Mouse (Mus musculus): ENCODE measurements around the gene Dgkg. TPM values are rescaled to one million over a fixed set of nuclear protein-coding genes. Genes with fewer than 3 reads are reported as not detected.

Gene Dgkg
- total RNA-seq (2014; rRNA removed; ENCODE audit: low replicate concordance) (0.08 TPM in 1 of 2 replicates, not detected in the other), polyA plus RNA-seq (2015; fragmentation: Nextera tagmentation; extraction: Ambion mirVana) (0.37 and 0.44 TPM in 2 replicates)

DNA sequence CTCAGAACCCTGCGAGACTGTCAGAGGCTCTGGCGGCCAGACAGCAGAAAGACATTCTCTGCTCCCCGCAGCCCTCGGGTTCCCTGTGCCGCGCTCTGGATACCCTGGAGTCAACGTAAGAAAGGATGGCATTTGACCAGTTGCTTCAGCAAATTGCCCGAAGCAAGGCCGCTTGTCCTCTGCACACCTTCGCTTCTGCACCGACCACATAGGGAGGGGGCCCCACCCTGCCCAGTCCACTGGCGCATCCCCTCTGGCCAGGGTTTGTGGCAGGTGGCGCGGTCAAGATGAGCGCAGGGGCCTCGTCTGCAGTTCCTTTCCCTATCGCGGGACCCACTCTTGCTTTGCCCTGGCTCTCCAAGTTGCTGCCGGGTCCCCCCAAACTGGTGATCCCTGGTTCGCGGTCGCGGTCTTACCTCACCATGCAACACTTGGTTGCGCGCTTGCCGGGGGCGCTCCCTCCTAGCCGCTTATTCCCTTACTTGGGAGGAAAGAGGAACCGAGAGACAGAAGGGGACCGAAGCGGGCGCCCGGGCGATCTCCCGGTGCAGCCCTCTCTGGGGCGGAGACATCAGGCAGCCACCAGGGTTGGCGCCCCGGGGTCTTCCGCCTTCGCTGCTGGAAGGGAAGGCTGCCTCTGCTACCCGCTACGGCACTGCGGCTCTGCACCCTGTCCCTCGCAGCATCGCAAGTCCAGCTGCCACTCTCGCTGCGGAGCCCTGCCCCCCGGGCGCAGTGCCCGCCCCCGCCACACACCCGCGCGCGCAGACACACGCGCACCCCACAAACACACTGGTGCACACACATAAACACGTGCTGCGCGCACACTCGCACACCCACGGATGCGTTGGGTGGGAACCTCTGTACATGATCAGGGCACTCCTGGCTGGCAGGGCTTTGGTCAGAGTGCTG is at the start of gene Dgkg:
TSS of gene Dgkg (minus strand) at position 689 of the 912 bp plus-strand sequence.
- H3K36me3 ChIP-seq (replicated peaks; ENCODE audit: control insufficient read depth, insufficient read depth, low read length), result no peaks in the 10 kb centered on the region
- H3K4me2 ChIP-seq (ENCODE audit: low read depth, low read length), result peak within 1 kb of the TSS; percentile 75
- TF ChIP-seq CTCF (IDR thresholded peaks at IDR 0.05; ENCODE audit: low read depth), result no peak
- TF ChIP-seq EP300 (IDR thresholded peaks at IDR 0.05; ENCODE audit: low read depth), result no peak
- peaks cover 4% of the 10 kb centered on the region; the same call in 1 of the 2 replicates for H3K4me1 ChIP-seq (ENCODE audit: control insufficient read depth, insufficient read depth)
- ATAC-seq (ENCODE audit: insufficient read depth, low read depth) (peak; percentile 30; the same call in 1 of the 2 replicates), DNase-seq (ENCODE audit: low spot score) (no peak)
- H3K9ac ChIP-seq (replicated peaks; ENCODE audit: low read depth, low read length), result peak within 1 kb of the TSS; percentile 13; the same call in 1 of the 2 replicates
- H3K27me3 ChIP-seq (ENCODE audit: control insufficient read depth, insufficient read depth, low read length), result peaks cover 29% of the 10 kb centered on the region
- WGBS, result 1% methylated on average over 62 of the region's 63 CpGs
- no peaks in the 10 kb centered on the region for H3K9me3 ChIP-seq (replicated peaks; ENCODE audit: control insufficient read depth, low read length)
- H3K27ac ChIP-seq (ENCODE audit: low read depth), result no peak within 1 kb of the TSS
- peak within 1 kb of the TSS; percentile 50 for H3K4me3 ChIP-seq (ENCODE audit: low read depth, low read length)

DNA sequence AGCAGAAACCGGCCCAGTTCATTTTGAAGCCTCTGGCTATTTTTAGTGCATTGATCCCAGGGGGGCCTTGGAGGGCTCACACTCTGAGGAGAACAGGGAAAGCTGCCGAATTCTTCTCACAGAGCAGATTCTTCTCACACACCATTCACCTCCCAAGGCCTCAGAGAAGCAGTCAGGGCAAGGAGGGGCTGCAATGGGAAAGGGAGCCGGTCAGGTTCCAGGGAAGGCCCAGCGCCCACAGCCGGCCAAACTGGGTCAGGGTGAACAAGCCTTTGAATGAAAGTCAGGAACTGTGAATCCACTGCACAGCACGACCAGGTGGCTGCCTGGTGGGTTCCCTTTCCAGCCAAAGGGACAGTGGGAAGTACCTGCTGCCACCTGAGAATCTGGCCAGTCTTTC is 47.9 kb upstream of the Dgkg start:
- no peak overlapping the region for H3K27ac ChIP-seq (ENCODE audit: low read depth)
- H3K9me3 ChIP-seq (replicated peaks; ENCODE audit: control insufficient read depth, low read length), result no peaks in the 10 kb centered on the region
- DNase-seq (ENCODE audit: low spot score), result peak; percentile 36
- H3K4me3 ChIP-seq (ENCODE audit: low read depth, low read length), result no peak overlapping the region
- 27% methylated on average over 6 of the region's 6 CpGs for WGBS
- H3K36me3 ChIP-seq (replicated peaks; ENCODE audit: control insufficient read depth, insufficient read depth, low read length), result no peaks in the 10 kb centered on the region
- H3K9ac ChIP-seq (replicated peaks; ENCODE audit: low read depth, low read length), result no peak overlapping the region
- no peak overlapping the region for H3K4me2 ChIP-seq (ENCODE audit: low read depth, low read length)
- ATAC-seq (ENCODE audit: insufficient read depth, low read depth), result peak; percentile 47; the same call in 1 of the 2 replicates
- no peaks in the 10 kb centered on the region for H3K27me3 ChIP-seq (ENCODE audit: control insufficient read depth, insufficient read depth, low read length)
- peaks cover 7% of the 10 kb centered on the region for H3K4me1 ChIP-seq (ENCODE audit: control insufficient read depth, insufficient read depth)
- no peak for TF ChIP-seq CTCF (IDR thresholded peaks at IDR 0.05; ENCODE audit: low read depth)
- no peak for TF ChIP-seq EP300 (IDR thresholded peaks at IDR 0.05; ENCODE audit: low read depth)

DNA sequence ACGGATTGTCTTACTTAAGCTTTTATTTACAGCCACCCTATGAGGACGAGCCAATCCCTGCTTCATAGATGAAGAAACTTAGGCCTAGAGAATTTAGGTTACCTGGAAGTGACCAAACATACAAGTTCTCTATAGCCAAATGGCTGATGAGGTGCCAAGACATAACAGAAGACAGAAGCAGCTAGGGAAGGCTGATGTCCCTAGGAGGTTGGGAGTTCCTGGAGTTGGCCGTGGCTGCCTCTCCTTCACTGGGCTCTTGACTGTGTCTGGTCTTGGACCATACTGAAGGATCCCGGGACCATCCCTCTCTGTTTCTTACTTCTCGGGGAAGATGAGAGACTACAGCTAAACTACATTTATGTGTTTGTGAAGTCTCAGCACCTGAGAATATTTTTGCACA is 47.1 kb upstream of the Dgkg start:
- H3K27ac ChIP-seq (ENCODE audit: low read depth), result no peak overlapping the region
- H3K36me3 ChIP-seq (replicated peaks; ENCODE audit: control insufficient read depth, insufficient read depth, low read length), result no peaks in the 10 kb centered on the region
- H3K9me3 ChIP-seq (replicated peaks; ENCODE audit: control insufficient read depth, low read length), result no peaks in the 10 kb centered on the region
- H3K27me3 ChIP-seq (ENCODE audit: control insufficient read depth, insufficient read depth, low read length), result no peaks in the 10 kb centered on the region
- no peak for DNase-seq (ENCODE audit: low spot score)
- no peak for ATAC-seq (ENCODE audit: insufficient read depth, low read depth)
- no peak overlapping the region for H3K4me2 ChIP-seq (ENCODE audit: low read depth, low read length)
- no peak overlapping the region for H3K4me3 ChIP-seq (ENCODE audit: low read depth, low read length)
- peaks cover 13% of the 10 kb centered on the region for H3K4me1 ChIP-seq (ENCODE audit: control insufficient read depth, insufficient read depth)
- TF ChIP-seq CTCF (IDR thresholded peaks at IDR 0.05; ENCODE audit: low read depth) (no peak), EP300 (IDR thresholded peaks at IDR 0.05; ENCODE audit: low read depth) (no peak)
- H3K9ac ChIP-seq (replicated peaks; ENCODE audit: low read depth, low read length), result no peak overlapping the region
- 83% methylated on average over 5 of the region's 5 CpGs for WGBS

DNA sequence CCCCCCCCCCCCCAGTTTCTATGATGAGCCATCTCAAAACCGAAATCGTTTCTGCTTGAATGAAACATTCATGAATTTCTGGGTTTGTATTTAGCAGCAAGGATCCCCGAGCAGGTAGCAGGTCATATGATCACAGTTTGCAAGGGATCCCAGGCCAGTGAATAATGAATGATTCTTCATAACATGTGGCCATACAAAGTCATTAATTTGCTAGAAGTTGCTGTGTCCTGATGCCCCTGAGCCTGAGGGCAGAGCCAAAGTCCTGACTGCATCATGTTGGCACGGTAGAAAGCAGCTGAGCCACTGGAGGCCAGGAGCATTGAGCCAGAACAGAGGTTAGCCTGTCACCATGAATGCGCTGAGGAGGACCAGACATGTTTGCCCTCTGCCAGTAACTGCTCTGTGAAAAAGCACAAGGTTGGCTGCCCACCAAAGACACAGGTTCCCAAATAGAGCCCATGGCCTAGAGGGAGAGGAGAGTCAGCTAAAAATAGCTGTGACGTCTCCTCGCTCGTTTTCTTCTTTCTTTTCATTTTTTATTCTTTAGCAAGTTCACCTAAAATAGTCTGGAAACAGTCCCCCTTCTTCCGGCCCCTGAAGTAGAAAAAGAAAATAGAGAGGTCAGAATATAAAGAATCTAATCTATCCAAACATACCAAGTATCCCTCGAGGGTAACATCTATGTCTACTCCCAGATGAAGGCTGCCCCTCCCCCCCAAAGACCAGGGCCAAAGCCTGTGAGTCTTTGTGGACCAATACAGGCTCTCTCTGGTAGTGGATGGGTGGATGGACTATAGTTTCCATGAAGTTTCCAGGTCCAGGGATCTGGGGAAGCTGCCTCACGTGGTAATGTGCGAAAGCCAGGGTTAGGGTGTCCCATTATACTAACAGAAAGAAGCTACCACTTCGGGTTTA is 42.1 kb upstream of the Dgkg start:
- Histone ChIP-seq H3K9ac (replicated peaks; ENCODE audit: low read depth, low read length) (no peak overlapping the region), H3K36me3 (replicated peaks; ENCODE audit: control insufficient read depth, insufficient read depth, low read length) (no peaks in the 10 kb centered on the region), H3K4me3 (ENCODE audit: low read depth, low read length) (no peak overlapping the region), H3K27ac (ENCODE audit: low read depth) (peak overlapping the region; percentile 64), H3K27me3 (ENCODE audit: control insufficient read depth, insufficient read depth, low read length) (no peaks in the 10 kb centered on the region), H3K9me3 (replicated peaks; ENCODE audit: control insufficient read depth, low read length) (no peaks in the 10 kb centered on the region), H3K4me2 (ENCODE audit: low read depth, low read length) (no peak overlapping the region; the same call in 1 of the 2 replicates), H3K4me1 (ENCODE audit: control insufficient read depth, insufficient read depth) (peaks cover 11% of the 10 kb centered on the region; the same call in 1 of the 2 replicates)
- peak; percentile 98 for ATAC-seq (ENCODE audit: insufficient read depth, low read depth)
- TF ChIP-seq CTCF (IDR thresholded peaks at IDR 0.05; ENCODE audit: low read depth), result no peak
- no peak; the same call in 1 of the 2 replicates for TF ChIP-seq EP300 (IDR thresholded peaks at IDR 0.05; ENCODE audit: low read depth)
- peak; percentile 92 for DNase-seq (ENCODE audit: low spot score)
- WGBS, result 48% methylated on average over 13 of the region's 13 CpGs

DNA sequence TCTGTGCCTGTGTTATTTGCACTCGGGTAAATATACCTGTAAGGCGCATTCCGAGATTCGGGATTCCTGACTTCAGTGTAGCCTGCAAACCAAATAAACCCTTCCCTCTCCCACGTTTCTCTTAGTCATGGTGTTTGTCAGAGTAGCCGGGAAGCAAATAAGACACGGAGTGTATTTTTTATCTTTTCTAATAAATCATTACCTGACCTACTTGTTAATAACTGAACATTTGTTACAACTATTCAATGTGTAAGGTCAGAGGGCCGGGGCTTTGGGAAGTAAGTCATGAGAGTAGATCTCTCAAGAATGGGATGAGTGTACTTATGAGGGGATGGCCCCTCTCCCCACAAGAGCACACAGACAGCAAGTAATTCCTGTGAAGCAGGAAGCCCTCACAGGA is 41.1 kb upstream of the Dgkg start:
- H3K9me3 ChIP-seq (replicated peaks; ENCODE audit: control insufficient read depth, low read length), result no peaks in the 10 kb centered on the region
- no peak overlapping the region for H3K4me2 ChIP-seq (ENCODE audit: low read depth, low read length)
- H3K9ac ChIP-seq (replicated peaks; ENCODE audit: low read depth, low read length), result no peak overlapping the region
- H3K27ac ChIP-seq (ENCODE audit: low read depth), result peak overlapping the region; percentile 64; the same call in 1 of the 2 replicates
- no peaks in the 10 kb centered on the region for H3K27me3 ChIP-seq (ENCODE audit: control insufficient read depth, insufficient read depth, low read length)
- WGBS, result 87% methylated on average over 8 of the region's 8 CpGs
- DNase-seq (ENCODE audit: low spot score), result no peak
- H3K4me1 ChIP-seq (ENCODE audit: control insufficient read depth, insufficient read depth), result peaks cover 11% of the 10 kb centered on the region; the same call in 1 of the 2 replicates
- TF ChIP-seq EP300 (IDR thresholded peaks at IDR 0.05; ENCODE audit: low read depth), result no peak
- no peak for TF ChIP-seq CTCF (IDR thresholded peaks at IDR 0.05; ENCODE audit: low read depth)
- H3K4me3 ChIP-seq (ENCODE audit: low read depth, low read length), result no peak overlapping the region
- H3K36me3 ChIP-seq (replicated peaks; ENCODE audit: control insufficient read depth, insufficient read depth, low read length), result no peaks in the 10 kb centered on the region
- no peak for ATAC-seq (ENCODE audit: insufficient read depth, low read depth)

Measured in heart, postnatal 0 days (tissue).